Mouse (Mus musculus): Measurements from ENCODE around the gene Clec18a. TPM values are rescaled to one million over a fixed set of nuclear protein-coding genes. Genes with fewer than 3 reads are reported as not detected.
"Not testable (repeated sequence)": the region's sequence is repeated elsewhere in the genome, so short reads cannot be mapped to it uniquely, and the experiment has no call there.

Clec18a gene
- polyA plus RNA-seq (2016; fragmentation: Nextera tagmentation; extraction: Ambion mirVana) = 1.8 and 2.4 TPM in 2 replicates

GRCm38 (mm10) chr8:111092326-111092725, at the start of gene Clec18a:
Gene Clec18a, minus strand, starts transcription at chr8:111092426.
- peaks cover 14% of the 10 kb centered on the region for H3K4me1 ChIP-seq
- not testable (repeated sequence) for H3K27me3 ChIP-seq (replicated peaks; ENCODE audit: low read depth, poor library complexity, severe bottlenecking); H3K27ac ChIP-seq (replicated peaks); H3K9me3 ChIP-seq; DNase-seq (ENCODE audit: low spot score); H3K36me3 ChIP-seq (replicated peaks); H3K4me3 ChIP-seq
- WGBS = 85% methylated on average over 6 of the region's 6 CpGs

GRCm38 (mm10) chr8:111130756-111131155, 38.5 kb upstream of the Clec18a start:
- Histone ChIP-seq H3K36me3 (replicated peaks) (peaks cover 91% of the 10 kb centered on the region), H3K4me1 (no peaks in the 10 kb centered on the region), H3K9me3 (no peaks in the 10 kb centered on the region), H3K27ac (replicated peaks) (no peak overlapping the region), H3K27me3 (replicated peaks; ENCODE audit: low read depth, poor library complexity, severe bottlenecking) (no peaks in the 10 kb centered on the region), H3K4me3 (no peak overlapping the region)
- WGBS = 91% methylated on average over 2 of the region's 2 CpGs
- no peak for DNase-seq (ENCODE audit: low spot score)

GRCm38 (mm10) chr8:111119481-111119880, 27.3 kb upstream of the Clec18a start:
- Histone ChIP-seq H3K9me3 (no peaks in the 10 kb centered on the region), H3K27me3 (replicated peaks; ENCODE audit: low read depth, poor library complexity, severe bottlenecking) (no peaks in the 10 kb centered on the region), H3K36me3 (replicated peaks) (peaks cover 96% of the 10 kb centered on the region), H3K27ac (replicated peaks) (no peak overlapping the region), H3K4me3 (no peak overlapping the region), H3K4me1 (no peaks in the 10 kb centered on the region)
- no peak for DNase-seq (ENCODE audit: low spot score)
- 96% methylated on average over 3 of the region's 3 CpGs for WGBS

- Histone ChIP-seq H3K27ac (replicated peaks) (no peak overlapping the region), H3K27me3 (replicated peaks; ENCODE audit: low read depth, poor library complexity, severe bottlenecking) (no peaks in the 10 kb centered on the region), H3K4me1 (no peaks in the 10 kb centered on the region), H3K9me3 (no peaks in the 10 kb centered on the region), H3K36me3 (replicated peaks) (peaks cover 82% of the 10 kb centered on the region), H3K4me3 (no peak overlapping the region)
- no peak for DNase-seq (ENCODE audit: low spot score)
- 95% methylated on average over 5 of the region's 5 CpGs for WGBS
Observed at GRCm38 (mm10) chr8:111114891-111115290, 22.7 kb upstream of the Clec18a start.

GRCm38 (mm10) chr8:111094719-111095302, 2.6 kb upstream of the Clec18a start:
- not testable (repeated sequence) for H3K36me3 ChIP-seq (replicated peaks); H3K27me3 ChIP-seq (replicated peaks; ENCODE audit: low read depth, poor library complexity, severe bottlenecking); H3K9me3 ChIP-seq
- Histone ChIP-seq H3K27ac (replicated peaks) (peak overlapping the region; percentile 72), H3K4me3 (peak overlapping the region; percentile 73), H3K4me1 (peaks cover 14% of the 10 kb centered on the region)
- WGBS = under 1% methylated on average over 69 of the region's 69 CpGs
- DNase-seq (ENCODE audit: low spot score) = peak; percentile 38

GRCm38 (mm10) chr8:111093865-111094718, 1.9 kb upstream of the Clec18a start, which contains the start of gene Pdpr:
Gene Pdpr, plus strand, starts transcription at chr8:111094630.
- H3K27ac ChIP-seq (replicated peaks) = peak within 1 kb of the TSS; percentile 72
- no peaks in the 10 kb centered on the region for H3K36me3 ChIP-seq (replicated peaks)
- peak; percentile 94 for DNase-seq (ENCODE audit: low spot score)
- 4% methylated on average over 72 of the region's 72 CpGs for WGBS
- H3K4me1 ChIP-seq = peaks cover 14% of the 10 kb centered on the region
- H3K9me3 ChIP-seq = no peaks in the 10 kb centered on the region
- peak within 1 kb of the TSS; percentile 73 for H3K4me3 ChIP-seq
- no peaks in the 10 kb centered on the region for H3K27me3 ChIP-seq (replicated peaks; ENCODE audit: low read depth, poor library complexity, severe bottlenecking)

GRCm38 (mm10) chr8:111091706-111092105, 520 bp downstream of the Clec18a start:
- DNase-seq (ENCODE audit: low spot score) = no peak
- no peaks in the 10 kb centered on the region for H3K36me3 ChIP-seq (replicated peaks)
- no peaks in the 10 kb centered on the region for H3K27me3 ChIP-seq (replicated peaks; ENCODE audit: low read depth, poor library complexity, severe bottlenecking)
- WGBS = 85% methylated on average over 7 of the region's 7 CpGs
- H3K4me1 ChIP-seq = peaks cover 14% of the 10 kb centered on the region
- no peaks in the 10 kb centered on the region for H3K9me3 ChIP-seq
- H3K4me3 ChIP-seq = no peak overlapping the region
- no peak overlapping the region for H3K27ac ChIP-seq (replicated peaks)

GRCm38 (mm10) chr8:111090126-111090525, 2.1 kb downstream of the Clec18a start:
- peak; percentile 86 for DNase-seq (ENCODE audit: low spot score)
- Histone ChIP-seq H3K27me3 (replicated peaks; ENCODE audit: low read depth, poor library complexity, severe bottlenecking) (no peaks in the 10 kb centered on the region), H3K27ac (replicated peaks) (no peak overlapping the region), H3K36me3 (replicated peaks) (no peaks in the 10 kb centered on the region), H3K9me3 (no peaks in the 10 kb centered on the region), H3K4me1 (peaks cover 8% of the 10 kb centered on the region), H3K4me3 (no peak overlapping the region)
- under 1% methylated on average over 2 of the region's 2 CpGs for WGBS

- not testable (repeated sequence) for H3K27me3 ChIP-seq (replicated peaks; ENCODE audit: low read depth, poor library complexity, severe bottlenecking); H3K9me3 ChIP-seq; H3K36me3 ChIP-seq (replicated peaks); H3K27ac ChIP-seq (replicated peaks); DNase-seq (ENCODE audit: low spot score); H3K4me3 ChIP-seq
- 92% methylated on average over 5 of the region's 5 CpGs for WGBS
- peaks cover 27% of the 10 kb centered on the region for H3K4me1 ChIP-seq
Observed at GRCm38 (mm10) chr8:111083936-111084335, 8.3 kb downstream of the Clec18a start.

- 42% methylated on average over 12 of the region's 12 CpGs for WGBS
- peak; percentile 23 for DNase-seq (ENCODE audit: low spot score)
- no peaks in the 10 kb centered on the region for H3K36me3 ChIP-seq (replicated peaks)
- H3K4me3 ChIP-seq = no peak overlapping the region
- no peaks in the 10 kb centered on the region for H3K27me3 ChIP-seq (replicated peaks; ENCODE audit: low read depth, poor library complexity, severe bottlenecking)
- peaks cover 27% of the 10 kb centered on the region for H3K4me1 ChIP-seq
- no peaks in the 10 kb centered on the region for H3K9me3 ChIP-seq
- peak overlapping the region; percentile 35; the same call in 1 of the 2 replicates for H3K27ac ChIP-seq (replicated peaks)
Observed at GRCm38 (mm10) chr8:111081580-111082258, 10.5 kb downstream of the Clec18a start.

- H3K9me3 ChIP-seq = no peaks in the 10 kb centered on the region
- no peaks in the 10 kb centered on the region for H3K36me3 ChIP-seq (replicated peaks)
- no peak overlapping the region for H3K4me3 ChIP-seq
- 36% methylated on average over 6 of the region's 6 CpGs for WGBS
- H3K4me1 ChIP-seq = peaks cover 27% of the 10 kb centered on the region
- peak; percentile 39 for DNase-seq (ENCODE audit: low spot score)
- peak overlapping the region; percentile 30; the same call in 1 of the 2 replicates for H3K27ac ChIP-seq (replicated peaks)
- no peaks in the 10 kb centered on the region for H3K27me3 ChIP-seq (replicated peaks; ENCODE audit: low read depth, poor library complexity, severe bottlenecking)
Observed at GRCm38 (mm10) chr8:111079861-111080271, 12.4 kb downstream of the Clec18a start.

GRCm38 (mm10) chr8:111079461-111079860, 12.8 kb downstream of the Clec18a start:
- Histone ChIP-seq H3K4me1 (peaks cover 27% of the 10 kb centered on the region), H3K27me3 (replicated peaks; ENCODE audit: low read depth, poor library complexity, severe bottlenecking) (no peaks in the 10 kb centered on the region), H3K36me3 (replicated peaks) (no peaks in the 10 kb centered on the region), H3K4me3 (no peak overlapping the region), H3K27ac (replicated peaks) (no peak overlapping the region), H3K9me3 (no peaks in the 10 kb centered on the region)
- no peak for DNase-seq (ENCODE audit: low spot score)
- 69% methylated on average over 5 of the region's 5 CpGs for WGBS

Data from embryonic facial prominence, embryonic 10.5 days (tissue).